Mouse (Mus musculus): ENCODE measurements around the gene Tm2d1.
A peak's percentile ranks its signal among the peaks of the same experiment; 100 is the strongest.

The Tm2d1 gene

GRCm38 (mm10) chr4:98321371-98322111, 61.6 kb downstream of the Tm2d1 start:
- peak in 1 of 2 experiments; percentile 6 for DNase-seq (ENCODE audit: low spot score in 2 of 2)

GRCm38 (mm10) chr4:98318769-98319168, 64.3 kb downstream of the Tm2d1 start:
- no peak for DNase-seq (ENCODE audit: low spot score in 2 of 2)

GRCm38 (mm10) chr4:98317149-98317548, 66.0 kb downstream of the Tm2d1 start:
- no peak for DNase-seq (ENCODE audit: low spot score in 2 of 2)

All from urinary bladder, adult 18-20 months (tissue).